Mouse (Mus musculus): ENCODE measurements around the gene Tas2r137.

DNA sequence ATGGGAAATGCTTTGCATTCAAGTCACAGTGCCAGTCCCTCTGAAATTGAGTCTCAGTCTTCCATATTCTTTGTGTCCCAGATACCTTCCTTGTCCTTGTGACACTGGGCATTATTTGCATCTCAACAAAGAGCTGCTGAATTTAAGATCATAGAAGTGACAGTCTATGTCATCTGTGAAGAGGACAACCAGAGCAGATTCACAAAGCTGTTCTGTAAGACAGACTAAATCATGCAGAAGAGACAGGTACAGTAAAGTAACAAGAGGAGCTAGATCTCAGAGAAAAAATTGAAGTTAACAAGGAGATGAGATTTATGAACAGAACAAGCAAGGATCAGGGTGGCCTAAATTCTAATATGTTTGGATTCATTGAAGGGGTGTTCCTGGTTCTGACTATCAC, at the start of gene Tas2r137:
- TF ChIP-seq POLR2A (IDR thresholded peaks at IDR 0.05; ENCODE audit: control insufficient read depth, extremely low read depth, insufficient read depth, low read length, poor library complexity) (no peak), CTCF (IDR thresholded peaks at IDR 0.05; ENCODE audit: borderline replicate concordance, control insufficient read depth, extremely low read depth, insufficient read depth, low read length, poor library complexity) (no peak)

Measured in thymus, adult 2 months (tissue).